Mouse (Mus musculus): Measurements from ENCODE around the gene Gnat1.

Gene Gnat1

GRCm38 (mm10) chr9:107645577-107645976 is 33.9 kb downstream of the Gnat1 start:
- peak; percentile 81 for DNase-seq (ENCODE audit: low read depth, low spot score)

GRCm38 (mm10) chr9:107645153-107645510 is 34.4 kb downstream of the Gnat1 start:
- no peak for DNase-seq (ENCODE audit: low read depth, low spot score)

GRCm38 (mm10) chr9:107644495-107645152 is 34.9 kb downstream of the Gnat1 start:
- DNase-seq (ENCODE audit: low read depth, low spot score) = peak; percentile 91

- DNase-seq (ENCODE audit: low read depth, low spot score) = no peak
These were observed 35.8 kb downstream of the Gnat1 start for GRCm38 (mm10) chr9:107643544-107644214.

- no peak for DNase-seq (ENCODE audit: low read depth, low spot score)
These were observed 37.8 kb downstream of the Gnat1 start for GRCm38 (mm10) chr9:107641666-107642065.

- peak; percentile 51 for DNase-seq (ENCODE audit: low read depth, low spot score)
These were observed 39.2 kb downstream of the Gnat1 start for GRCm38 (mm10) chr9:107640257-107640772.

GRCm38 (mm10) chr9:107637070-107637469 is 42.4 kb downstream of the Gnat1 start:
- DNase-seq (ENCODE audit: low read depth, low spot score) = no peak

- peak; percentile 95 for DNase-seq (ENCODE audit: low read depth, low spot score)
These were observed 44.1 kb downstream of the Gnat1 start, which contains the start of gene Gnai2 for GRCm38 (mm10) chr9:107635279-107636028. TSS of gene Gnai2 (minus strand) at chr9:107635367.

- peak; percentile 28 for DNase-seq (ENCODE audit: low read depth, low spot score)
These were observed 44.9 kb downstream of the Gnat1 start for GRCm38 (mm10) chr9:107634406-107635278.

- DNase-seq (ENCODE audit: low read depth, low spot score) = peak; percentile 35
These were observed 45.7 kb downstream of the Gnat1 start for GRCm38 (mm10) chr9:107633661-107634405.

- DNase-seq (ENCODE audit: low read depth, low spot score) = peak; percentile 92
These were observed 46.3 kb downstream of the Gnat1 start for GRCm38 (mm10) chr9:107633091-107633660.

- DNase-seq (ENCODE audit: low read depth, low spot score) = no peak
These were observed 47.0 kb downstream of the Gnat1 start for GRCm38 (mm10) chr9:107632478-107632877.

GRCm38 (mm10) chr9:107631861-107632260 is 47.7 kb downstream of the Gnat1 start:
- no peak for DNase-seq (ENCODE audit: low read depth, low spot score)

GRCm38 (mm10) chr9:107631311-107631826 is 48.1 kb downstream of the Gnat1 start:
- no peak for DNase-seq (ENCODE audit: low read depth, low spot score)

GRCm38 (mm10) chr9:107630576-107630975 is 48.9 kb downstream of the Gnat1 start:
- DNase-seq (ENCODE audit: low read depth, low spot score) = no peak

- peak; percentile 66 for DNase-seq (ENCODE audit: low read depth, low spot score)
These were observed 49.5 kb downstream of the Gnat1 start for GRCm38 (mm10) chr9:107629901-107630425.

GRCm38 (mm10) chr9:107629411-107629730 is 50.1 kb downstream of the Gnat1 start:
- DNase-seq (ENCODE audit: low read depth, low spot score) = peak; percentile 58

GRCm38 (mm10) chr9:107628721-107629410 is 50.6 kb downstream of the Gnat1 start:
- peak; percentile 52 for DNase-seq (ENCODE audit: low read depth, low spot score)

Measured in CD4-positive helper T cell, adult 2 months (primary cell).